Mouse (Mus musculus) testis, adult 2 months (tissue): ENCODE data around the gene Mcub.

Experiments
- CTCF ChIP-seq: fragments of 200-500 bp; IDR thresholded peaks from 2 replicates; pipeline ENCODE4 v1.5.1; 2012; ENCODE audit warnings: low read depth, mild to moderate bottlenecking, inconsistent platforms, low read length, moderate library complexity; ENCODE audit not compliant: control insufficient read depth, insufficient read depth, insufficient replicate concordance
- POLR2A ChIP-seq: fragments of 200-500 bp; IDR thresholded peaks from 2 replicates; pipeline ENCODE4 v1.6.1; 2012; ENCODE audit warnings: low read depth, mild to moderate bottlenecking, inconsistent platforms, low read length, moderate library complexity; ENCODE audit not compliant: control insufficient read depth

GRCm38 (mm10) chr3:129940780-129941179 is 29.2 kb downstream of the Mcub start:
- TF ChIP-seq CTCF (no peak), POLR2A (no peak)
